17 mouse cellular contexts compared by ENCODE assay signal in genomic region chr8:124991668-124991926, GRCm38 (mm10). TPM values are rescaled to one million over a fixed set of nuclear protein-coding genes. Genes with fewer than 3 reads are reported as not detected.
DNase-seq lines count a peak whose midpoint lies in the region; ATAC-seq lines count a peak whose summit lies in the region.
"Had no signal": no experiment of that assay in that cellular context is flagged by ENCODE, and none has a peak within 500 bp of the region (broad histone marks: within the 10 kb centered on the region; RNA-seq: fewer than 3 reads in every experiment).

No protein-coding gene starts in this region.

- peak overlapping the region; percentile 60; the same call in 1 of the 2 replicates for H3K9ac ChIP-seq in heart, embryonic 11.5 days (ENCODE audit: low read depth, low read length)
- H3K9ac ChIP-seq in kidney, embryonic 16.5 days (replicated peaks; ENCODE audit: low read length) = no peak overlapping the region
- H3K9ac ChIP-seq in stomach, embryonic 15.5 days = no peak overlapping the region
- H3K9ac ChIP-seq: neural tube, embryonic 13.5 days had no signal

- H3K9me3 ChIP-seq in heart, embryonic 11.5 days (replicated peaks; ENCODE audit: control insufficient read depth, low read length) = no peaks in the 10 kb centered on the region
- no peaks in the 10 kb centered on the region for H3K9me3 ChIP-seq in kidney, embryonic 16.5 days (ENCODE audit: low read length)
- H3K9me3 ChIP-seq in stomach, embryonic 15.5 days = no peaks in the 10 kb centered on the region
- H3K9me3 ChIP-seq: neural tube, embryonic 13.5 days had no signal

- H3K36me3 ChIP-seq in heart, embryonic 11.5 days (ENCODE audit: control insufficient read depth, insufficient read depth, low read length) = no peaks in the 10 kb centered on the region
- H3K36me3 ChIP-seq in kidney, embryonic 16.5 days (ENCODE audit: insufficient read depth, low read length) = no peaks in the 10 kb centered on the region
- H3K36me3 ChIP-seq in stomach, embryonic 15.5 days = no peaks in the 10 kb centered on the region
- H3K36me3 ChIP-seq: G1E; neural tube, embryonic 13.5 days had no signal

- intact Hi-C loops in heart, postnatal 25 days (cut with DNase I) = no loop called here

- H3K4me2 ChIP-seq in heart, embryonic 11.5 days = peak overlapping the region; percentile 72
- H3K4me2 ChIP-seq in kidney, embryonic 16.5 days (replicated peaks; ENCODE audit: low read depth, low read length) = peak overlapping the region; percentile 42; the same call in 1 of the 2 replicates
- H3K4me2 ChIP-seq in stomach, embryonic 15.5 days = peak overlapping the region; percentile 52

- H3K27me3 ChIP-seq in heart, embryonic 11.5 days (ENCODE audit: control insufficient read depth, insufficient read depth, low read length) = peaks cover 6% of the 10 kb centered on the region
- H3K27me3 ChIP-seq in kidney, embryonic 16.5 days (ENCODE audit: insufficient read depth, low read length) = no peaks in the 10 kb centered on the region
- H3K27me3 ChIP-seq in stomach, embryonic 15.5 days (replicated peaks) = no peaks in the 10 kb centered on the region

- peaks cover 11% of the 10 kb centered on the region; the same call in 1 of the 2 replicates for H3K4me1 ChIP-seq in heart, embryonic 11.5 days (ENCODE audit: control insufficient read depth, insufficient read depth, low read length)
- peaks cover 8% of the 10 kb centered on the region; the same call in 1 of the 2 replicates for H3K4me1 ChIP-seq in kidney, embryonic 16.5 days (ENCODE audit: insufficient read depth, low read length)
- no peaks in the 10 kb centered on the region for H3K4me1 ChIP-seq in stomach, embryonic 15.5 days

- 14% methylated on average over 6 of the region's 6 CpGs for WGBS in heart, embryonic 11.5 days (ENCODE audit: insufficient replicate concordance)
- whole genome bisulfite sequencing in kidney, embryonic 16.5 days = 29% methylated on average over 6 of the region's 6 CpGs
- 20% methylated on average over 6 of the region's 6 CpGs for WGBS in stomach, embryonic 15.5 days

- no peak for ATAC-seq in heart, embryonic 11.5 days (replicated peaks; ENCODE audit: insufficient number of reproducible peaks, low FRiP score, low TSS enrichment)
- ATAC-seq in kidney, embryonic 16.5 days (ENCODE audit: low FRiP score, low TSS enrichment) = no peak
- peak; percentile 53; the same call in 1 of the 2 replicates for ATAC-seq in stomach, embryonic 15.5 days (ENCODE audit: insufficient read depth, low FRiP score, low read depth)
- ATAC-seq: inflammation-experienced regulatory T-cells, adult 6 months; midbrain, embryonic 16.5 days had no signal

- DNase-seq in heart, postnatal 25 days (ENCODE audit: low spot score) = no peak
- no peak for DNase-seq in kidney, postnatal 10 days
- peak; percentile 6 to 16 for DNase-seq in urinary bladder, adult 18-20 months (ENCODE audit: low spot score in 2 of 2)
- no peak for DNase-seq in urinary bladder, postnatal 25 days (ENCODE audit: low spot score)
- DNase-seq in gastrocnemius, adult 18-20 months (ENCODE audit: low spot score) = no peak
- DNase-seq: B cell, adult 2 months; cerebellum, postnatal 36 days; lung, postnatal 10 days; spleen, adult 18-20 months; thymus, adult 2 months had no signal

- peak overlapping the region; percentile 31 for H3K4me3 ChIP-seq in heart, embryonic 11.5 days (ENCODE audit: low read depth, low read length)
- peak overlapping the region; percentile 26; the same call in 1 of the 2 replicates for H3K4me3 ChIP-seq in kidney, embryonic 16.5 days (ENCODE audit: low read length)
- peak overlapping the region; percentile 20; the same call in 1 of the 2 replicates for H3K4me3 ChIP-seq in stomach, embryonic 15.5 days (replicated peaks)
- H3K4me3 ChIP-seq: neural tube, embryonic 13.5 days had no signal

- no peak overlapping the region for H3K27ac ChIP-seq in heart, embryonic 11.5 days (ENCODE audit: low read depth, low read length)
- H3K27ac ChIP-seq in kidney, embryonic 16.5 days (ENCODE audit: low read length) = no peak overlapping the region
- H3K27ac ChIP-seq in stomach, embryonic 15.5 days = peak overlapping the region; percentile 75
- H3K27ac ChIP-seq: neural tube, embryonic 13.5 days had no signal

RNA-seq across cellular contexts. Expression of gene Tsnax, which starts 21.2 kb away (rescaled TPM):
- 90.9 and 101 TPM in 2 replicates for polyA plus RNA-seq in heart, embryonic 11.5 days (2014; fragmentation: Nextera tagmentation; extraction: Ambion mirVana)
- 10 to 100 TPM; 71.0 to 71.6 TPM for total RNA-seq in heart, postnatal 25 days (2021)
- 123 and 129 TPM in 2 replicates for polyA plus RNA-seq in kidney, embryonic 16.5 days (2015; fragmentation: Nextera tagmentation; extraction: Ambion mirVana)
- 111 and 117 TPM in 2 replicates for polyA plus RNA-seq in stomach, embryonic 15.5 days (2015; fragmentation: Nextera tagmentation; extraction: Ambion mirVana)
- 10 to 100 TPM; 71.4 to 86.4 TPM for total RNA-seq in gastrocnemius, adult 18-20 months (2021)

RNA-seq across cellular contexts. Expression of gene Egln1, which starts 42.5 kb away (rescaled TPM):
- polyA plus RNA-seq in heart, embryonic 11.5 days (2014; fragmentation: Nextera tagmentation; extraction: Ambion mirVana) = 18.5 and 23.2 TPM in 2 replicates
- 100 to 1,000 TPM; 272 to 278 TPM for total RNA-seq in heart, postnatal 25 days (2021)
- polyA plus RNA-seq in kidney, embryonic 16.5 days (2015; fragmentation: Nextera tagmentation; extraction: Ambion mirVana) = 9.0 and 10.3 TPM in 2 replicates
- polyA plus RNA-seq in stomach, embryonic 15.5 days (2015; fragmentation: Nextera tagmentation; extraction: Ambion mirVana) = 14.0 and 15.2 TPM in 2 replicates
- 100 to 1,000 TPM; 155 to 180 TPM for total RNA-seq in gastrocnemius, adult 18-20 months (2021)

Comparison
In these comparisons a context has a peak if more than half of its experiments do, and no peak if none do; other contexts are left out.
1. DNase-seq: peak in urinary bladder, adult 18-20 months (2 of 2); none in heart, postnatal 25 days (single experiment), kidney, postnatal 10 days (single experiment), urinary bladder, postnatal 25 days (single experiment) and gastrocnemius, adult 18-20 months (single experiment).
2. Peak in every context shown above with its lines, with median percentiles within 50 percentile points of each other: H3K4me2 ChIP-seq and H3K4me3 ChIP-seq.